Mouse (Mus musculus) E14TG2a.4 (cell line): Measurements from ENCODE around the gene Megf11.
"Not testable (repeated sequence)": the region's sequence is repeated elsewhere in the genome, so short reads cannot be mapped to it uniquely, and the experiment has no call there.

Experiments used
- CTCF ChIP-seq: conservative IDR thresholded peaks from 2 replicates; pipeline ENCODE4 v1.5.1; 2014; ENCODE audit warnings: low read length
- NANOG ChIP-seq: IDR thresholded peaks from 2 replicates; pipeline ENCODE4 v1.6.1; 2014; ENCODE audit warnings: borderline replicate concordance, low read length, mixed read lengths

- TF ChIP-seq CTCF, NANOG: not testable (repeated sequence)
Observed at GRCm38 (mm10) chr9:64477397-64477796, 92.0 kb downstream of the Megf11 start.
